Mouse (Mus musculus): ENCODE measurements around the gene Xpr1.

DNA sequence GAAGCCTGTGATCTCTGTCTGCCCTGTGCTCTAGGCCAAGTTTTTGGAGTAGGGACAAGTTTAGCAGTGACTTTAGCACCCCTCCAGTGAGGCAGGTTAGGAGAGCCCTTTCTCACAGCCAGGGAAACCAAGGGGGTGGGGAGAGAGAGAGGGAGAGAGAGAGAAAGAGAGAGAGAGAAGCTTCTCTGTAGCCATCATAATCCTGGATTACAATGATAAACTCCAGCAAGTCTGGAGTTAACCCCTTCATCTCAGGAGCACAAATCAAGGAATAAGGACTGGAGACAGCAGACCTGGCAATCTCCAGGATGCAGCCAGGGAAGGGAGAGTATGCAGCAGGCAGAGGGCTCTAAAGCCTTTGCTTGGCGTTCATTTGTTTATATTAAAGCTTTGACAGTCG is 181.6 kb downstream of the Xpr1 start:
- no peak for TF ChIP-seq CTCF (IDR thresholded peaks at IDR 0.05; ENCODE audit: low read depth, low read length)
- no peak for TF ChIP-seq GATA2 (IDR thresholded peaks at IDR 0.05; ENCODE audit: borderline replicate concordance, low read depth, low read length)
